Mouse (Mus musculus) urinary bladder, postnatal 14 days (tissue): ENCODE measurements around the gene Smarca2.

Experiments
- DNase-seq: peaks from one replicate; pipeline ENCODE4 v3.0.0; 2021; ENCODE audit warnings: low spot score

The Smarca2 gene

DNA sequence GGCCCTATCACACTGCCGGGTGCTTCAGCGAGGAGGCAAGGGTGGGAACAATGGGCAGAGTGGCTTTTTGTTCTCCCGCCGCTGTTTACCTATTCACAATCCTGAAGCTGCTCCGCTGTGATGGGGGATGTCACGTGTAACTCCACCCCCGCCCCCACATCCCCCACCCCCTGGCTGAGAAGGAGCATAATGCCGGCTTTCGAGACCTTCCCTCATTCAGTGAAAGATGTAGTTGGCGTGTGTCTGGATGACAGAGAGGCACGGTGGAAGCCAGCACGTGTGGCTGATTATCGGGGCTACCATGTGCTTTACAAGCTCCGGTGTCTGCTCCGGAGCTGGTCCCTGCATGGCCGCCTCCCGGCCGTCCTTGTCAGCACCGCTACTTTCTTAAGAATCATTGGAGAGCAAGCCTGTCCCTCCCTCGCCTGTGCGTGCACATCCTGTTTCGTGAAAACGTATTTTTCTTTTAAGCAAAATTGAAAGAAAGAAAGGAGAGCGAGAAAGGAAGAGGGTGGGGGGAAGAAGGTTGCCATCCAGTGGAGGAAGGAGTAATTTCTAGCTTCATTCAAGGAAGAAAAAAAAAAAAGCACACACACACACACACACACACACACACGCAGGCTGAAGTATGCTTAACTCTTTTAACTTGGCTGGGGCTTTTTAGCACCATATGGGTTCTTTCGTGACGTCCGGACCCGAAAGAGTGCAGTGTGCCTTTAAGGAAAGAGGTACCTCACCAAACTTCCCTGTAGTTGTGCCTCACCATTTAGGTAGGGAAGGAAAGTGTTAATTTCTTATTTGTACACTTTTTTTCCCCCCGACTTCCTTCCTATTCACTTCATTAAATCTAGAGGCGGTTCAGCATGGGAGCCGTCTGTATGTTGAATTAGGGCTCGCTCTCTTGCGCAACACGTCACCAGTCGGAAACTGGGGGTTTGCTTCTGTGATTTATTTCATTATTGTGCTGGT lies 143.0 kb downstream of the Smarca2 start:
- peak; percentile 67 for DNase-seq

- DNase-seq, result no peak
Observed at GRCm38 (mm10) chr19:26748676-26749075, 143.8 kb downstream of the Smarca2 start.

DNA sequence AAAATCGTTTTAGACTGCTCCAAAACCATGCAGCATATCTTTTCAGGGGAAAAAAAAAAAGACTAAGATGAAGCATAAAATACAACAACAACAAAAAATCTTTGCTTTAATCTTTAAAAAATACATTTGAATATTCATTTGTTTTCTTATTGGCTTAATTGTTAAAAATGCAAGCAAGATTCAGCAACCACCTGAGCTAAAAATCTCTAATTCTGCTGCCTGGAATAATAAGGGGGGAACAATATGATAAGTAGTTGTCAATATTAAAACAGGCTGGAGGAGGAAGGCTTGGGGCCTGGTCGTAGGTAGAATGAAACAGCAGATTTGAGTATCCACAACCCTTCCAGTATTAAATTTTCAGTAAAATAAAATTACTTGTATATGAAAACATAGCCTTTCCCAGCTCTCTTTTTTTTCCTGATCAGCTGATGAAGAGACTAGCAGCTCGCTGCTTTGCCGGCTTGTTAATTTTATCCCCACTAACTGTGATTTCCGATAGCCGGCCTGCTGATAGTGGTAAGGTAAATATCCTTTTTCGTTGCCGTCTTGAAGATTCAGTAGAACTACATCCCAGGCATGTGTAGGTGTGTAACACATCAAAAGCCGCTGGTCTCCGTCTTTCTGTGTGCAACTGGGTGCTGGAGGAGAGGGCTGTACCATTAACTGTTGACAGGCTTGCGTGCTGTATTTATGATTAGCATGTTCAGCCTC lies 144.7 kb downstream of the Smarca2 start:
- no peak for DNase-seq

GRCm38 (mm10) chr19:26752611-26753163 lies 147.8 kb downstream of the Smarca2 start:
- no peak for DNase-seq

DNA sequence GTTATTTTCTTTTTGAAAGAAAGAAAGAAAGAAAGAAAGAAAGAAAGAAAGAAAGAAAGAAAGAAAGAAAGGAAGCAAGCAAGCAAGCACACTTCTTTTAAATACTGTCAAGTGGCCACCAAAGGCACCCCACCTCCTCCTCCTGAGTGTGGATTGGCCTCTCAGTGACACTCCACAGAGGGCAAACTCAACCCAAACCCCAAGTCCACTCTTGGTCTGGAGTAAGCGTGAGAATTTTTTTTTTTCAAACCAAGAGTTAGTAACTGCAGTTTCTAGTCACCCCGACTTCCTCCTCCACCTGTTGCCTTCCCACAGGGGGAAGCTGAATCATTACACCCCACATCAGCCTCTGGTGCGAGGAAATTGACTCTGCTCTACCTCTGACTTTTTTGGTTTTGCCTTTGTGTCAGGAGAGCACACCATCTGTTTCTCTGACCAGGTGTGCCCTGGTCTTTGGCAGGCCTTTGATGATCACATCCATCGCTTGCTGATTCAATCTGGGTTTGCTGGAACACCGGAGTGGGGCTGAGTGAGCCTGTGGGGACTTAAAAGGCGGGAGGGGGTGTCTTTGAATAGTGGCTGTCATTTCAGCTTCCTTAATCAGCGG lies 148.5 kb downstream of the Smarca2 start:
- DNase-seq, result no peak

GRCm38 (mm10) chr19:26754016-26754794 lies 149.4 kb downstream of the Smarca2 start:
- DNase-seq, result no peak

DNA sequence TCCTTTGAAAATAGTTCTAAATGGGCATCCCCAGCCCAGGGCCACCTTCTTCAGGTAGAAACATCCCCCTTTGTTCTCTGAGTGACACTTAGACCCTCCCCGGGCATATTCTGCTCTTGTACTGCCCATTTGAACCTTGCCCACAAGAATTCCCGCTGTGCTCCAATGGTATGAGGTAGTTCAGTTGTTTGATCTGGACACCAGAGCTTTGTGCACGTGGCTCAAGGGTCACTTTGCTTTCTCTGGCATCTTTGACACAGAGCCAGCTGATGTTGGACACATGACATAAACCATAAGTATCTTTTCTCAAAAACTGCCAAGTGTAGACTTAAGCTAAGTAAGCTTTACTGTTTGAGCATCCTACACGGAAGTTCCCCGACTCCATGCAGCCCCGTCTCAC lies 151.1 kb downstream of the Smarca2 start:
- DNase-seq, result no peak

DNA sequence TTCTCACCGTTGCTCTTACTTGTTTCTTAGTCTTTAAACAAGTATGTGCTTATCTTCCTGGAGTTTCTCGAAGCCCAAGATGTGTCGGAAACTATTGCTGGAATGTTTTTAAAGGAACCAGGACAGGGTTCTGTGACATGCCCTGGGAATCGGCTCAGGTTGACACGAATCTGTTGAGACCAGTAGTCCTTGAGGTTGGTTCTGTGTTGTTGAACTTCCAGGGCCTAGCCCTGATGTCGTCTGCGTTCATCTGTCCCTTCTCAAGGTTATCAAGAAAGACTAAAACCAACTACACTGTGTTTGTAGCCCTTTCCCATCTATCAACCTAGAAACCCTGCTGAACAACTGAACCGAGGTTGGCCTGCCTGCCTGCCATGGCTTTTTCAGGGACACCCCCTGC lies 151.5 kb downstream of the Smarca2 start:
- DNase-seq, result no peak

- DNase-seq, result no peak
Observed at GRCm38 (mm10) chr19:26758156-26758555, 153.3 kb downstream of the Smarca2 start.

DNA sequence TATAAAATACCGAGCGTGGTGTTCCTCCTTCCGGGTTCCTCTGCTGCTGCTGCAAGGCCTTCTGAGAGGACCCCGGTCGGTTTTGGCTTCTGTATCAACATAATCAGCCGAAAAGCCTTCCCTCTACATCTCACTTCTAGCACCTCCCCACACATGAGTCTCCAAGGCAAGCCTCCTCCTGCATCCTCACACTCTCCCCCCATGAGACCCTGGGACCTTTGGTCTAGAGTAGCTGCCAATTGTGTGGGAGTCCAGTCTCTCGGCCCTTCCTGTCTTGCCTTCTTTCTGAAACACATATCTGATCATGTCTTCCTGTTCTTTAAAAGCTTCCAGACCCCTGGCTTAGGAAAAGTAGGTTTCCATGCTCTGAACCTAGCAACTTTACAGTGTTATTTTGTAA lies 153.8 kb downstream of the Smarca2 start:
- DNase-seq, result no peak

GRCm38 (mm10) chr19:26759295-26759694 lies 154.4 kb downstream of the Smarca2 start:
- DNase-seq, result no peak

GRCm38 (mm10) chr19:26761257-26761656 lies 156.4 kb downstream of the Smarca2 start:
- DNase-seq, result no peak

DNA sequence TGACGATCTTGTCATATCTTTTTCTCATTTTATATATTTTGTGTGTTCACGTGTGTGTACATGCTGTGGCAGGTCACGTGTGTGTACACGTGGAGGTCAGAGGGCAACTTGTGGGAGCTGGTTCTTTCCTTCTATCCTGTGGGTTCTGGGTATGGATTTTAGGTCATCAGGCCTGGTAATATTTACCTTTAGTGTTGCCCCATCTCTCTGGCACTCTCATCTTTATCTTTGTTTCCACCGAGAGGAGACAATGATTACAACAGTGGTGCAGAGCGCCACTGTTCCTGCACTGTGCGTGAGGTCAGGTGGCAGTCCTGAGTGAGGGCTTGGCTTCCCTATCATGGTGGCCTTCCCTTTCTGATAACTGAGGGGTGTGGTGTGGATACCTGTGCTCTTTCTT lies 160.6 kb downstream of the Smarca2 start:
- DNase-seq, result no peak

DNA sequence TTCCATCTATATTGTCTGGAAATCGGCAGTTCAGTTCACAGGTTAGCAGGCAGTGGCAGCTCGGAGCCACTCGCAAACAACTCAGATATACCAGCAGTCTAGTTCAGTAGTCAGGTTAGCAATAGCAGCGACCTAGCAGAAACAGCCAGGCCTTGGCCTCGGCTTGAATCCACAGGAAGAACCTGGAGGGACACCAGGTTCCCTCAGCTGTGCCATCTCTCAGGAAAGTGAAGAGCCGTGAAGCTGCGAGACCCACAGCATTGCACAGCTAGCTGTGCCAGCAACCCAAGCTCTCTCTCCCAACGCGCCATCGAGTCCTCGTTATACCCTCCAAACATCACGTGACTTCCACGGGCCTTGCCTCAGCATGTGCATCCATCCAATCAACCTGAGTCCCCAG lies 162.6 kb downstream of the Smarca2 start:
- no peak for DNase-seq

- DNase-seq, result no peak
Observed at GRCm38 (mm10) chr19:26767941-26768340, 163.1 kb downstream of the Smarca2 start.

GRCm38 (mm10) chr19:26768846-26769245 lies 164.0 kb downstream of the Smarca2 start:
- no peak for DNase-seq

GRCm38 (mm10) chr19:26769609-26770500 lies 165.0 kb downstream of the Smarca2 start:
- DNase-seq, result no peak

DNA sequence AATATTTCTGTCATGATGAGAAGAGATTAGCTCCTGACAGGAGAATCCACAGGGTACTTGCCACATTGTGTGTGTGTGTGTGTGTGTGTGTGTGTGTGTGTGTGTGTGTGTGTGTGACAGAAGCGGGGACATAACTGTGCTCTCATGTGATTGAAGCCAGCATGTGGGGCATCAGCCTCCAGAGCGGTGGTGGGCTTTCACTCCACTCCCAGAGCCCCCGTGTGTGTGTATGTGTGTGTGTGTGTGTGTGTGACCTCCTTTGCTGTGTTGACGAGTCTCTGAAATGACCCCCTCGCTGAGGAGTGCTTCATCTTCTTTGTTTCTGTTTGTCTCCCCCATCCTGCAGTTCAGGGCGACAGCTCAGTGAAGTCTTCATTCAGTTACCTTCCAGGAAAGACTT lies 165.7 kb downstream of the Smarca2 start:
- DNase-seq, result no peak

- no peak for DNase-seq
Observed at GRCm38 (mm10) chr19:26772051-26772583, 167.3 kb downstream of the Smarca2 start.
